Mouse (Mus musculus) E14TG2a.4 (cell line): ENCODE data around the gene Mtus2.

Source experiments
- CTCF ChIP-seq: conservative IDR thresholded peaks from 2 replicates; pipeline ENCODE4 v1.5.1; 2014; ENCODE audit warnings: low read length
- NANOG ChIP-seq: IDR thresholded peaks from 2 replicates; pipeline ENCODE4 v1.6.1; 2014; ENCODE audit warnings: borderline replicate concordance, low read length, mixed read lengths
- POU5F1 ChIP-seq: IDR thresholded peaks from 2 replicates; pipeline ENCODE4 v1.6.1; 2014; ENCODE audit warnings: low read length, borderline replicate concordance

DNA sequence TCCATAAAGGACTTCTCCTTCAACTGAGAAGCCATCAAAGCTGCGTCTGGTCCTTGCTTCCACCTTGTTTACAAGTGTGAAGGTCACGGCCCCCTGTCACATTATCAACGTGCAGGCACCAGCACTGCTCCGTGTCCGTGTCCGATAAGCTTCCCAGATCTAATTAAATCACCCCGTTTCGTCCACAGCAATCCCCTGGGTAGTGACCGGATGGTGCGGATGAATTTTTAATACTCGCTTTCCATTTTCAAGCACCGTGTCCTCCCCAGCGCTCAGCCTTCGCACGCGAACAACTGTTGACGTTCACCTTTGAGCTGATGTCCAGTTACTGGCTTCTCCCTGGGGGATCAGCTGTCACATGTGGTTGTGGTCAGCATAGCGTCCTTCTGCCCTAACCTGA, 276.6 kb downstream of the Mtus2 start:
- TF ChIP-seq CTCF (no peak), NANOG (no peak), POU5F1 (no peak)
